8 mouse cellular contexts compared by ENCODE assay signal in the genomic region with DNA sequence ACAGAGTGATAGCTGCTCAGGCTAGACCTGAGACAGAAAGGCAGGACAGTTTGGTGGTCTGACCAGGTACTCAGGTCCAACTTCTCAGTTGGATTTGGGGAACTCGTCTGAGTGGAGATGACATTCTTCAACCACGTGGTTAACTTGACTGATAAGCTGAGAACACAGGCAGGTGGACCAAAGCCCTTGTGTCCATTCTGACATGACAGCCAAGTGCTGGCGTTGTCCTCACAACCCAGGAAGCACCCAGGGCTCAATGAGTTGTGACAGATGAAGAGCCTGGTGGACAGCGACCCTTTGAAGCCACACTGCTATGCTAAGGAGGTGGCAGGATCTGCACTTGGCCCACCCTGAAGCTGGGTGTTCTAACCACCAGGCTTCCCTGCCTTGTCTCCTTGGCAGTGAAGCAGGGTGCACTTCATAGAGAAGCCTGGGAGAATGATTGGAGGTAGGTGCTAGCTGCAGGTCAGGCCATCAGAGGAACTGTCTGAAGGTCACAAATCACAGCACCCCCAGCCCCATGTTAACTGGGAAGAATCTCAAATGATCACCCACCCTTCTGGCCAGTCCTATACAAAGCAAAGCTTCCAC.
DNase-seq lines count a peak whose midpoint lies in the region; ATAC-seq and TF ChIP-seq lines count a peak whose summit lies in the region.

No protein-coding gene starts in this region.

- no peaks in the 10 kb centered on the region for H3K9me3 ChIP-seq in heart, embryonic 11.5 days (replicated peaks; ENCODE audit: control insufficient read depth, low read length)
- no peaks in the 10 kb centered on the region for H3K9me3 ChIP-seq in forebrain, embryonic 12.5 days
- no peaks in the 10 kb centered on the region for H3K9me3 ChIP-seq in limb, embryonic 15.5 days

- H3K36me3 ChIP-seq in heart, embryonic 11.5 days (ENCODE audit: control insufficient read depth, insufficient read depth, low read length), result no peaks in the 10 kb centered on the region
- H3K36me3 ChIP-seq in C2C12 (ENCODE audit: control insufficient read depth, insufficient read depth), result no peaks in the 10 kb centered on the region
- no peaks in the 10 kb centered on the region for H3K36me3 ChIP-seq in forebrain, embryonic 12.5 days (replicated peaks)
- H3K36me3 ChIP-seq in limb, embryonic 15.5 days, result no peaks in the 10 kb centered on the region

- H3ac ChIP-seq in C2C12 (ENCODE audit: control insufficient read depth, insufficient read length, low read depth), result peak overlapping the region; percentile 68

- no peaks in the 10 kb centered on the region for H3K27me3 ChIP-seq in heart, embryonic 11.5 days (ENCODE audit: control insufficient read depth, insufficient read depth, low read length)
- H3K27me3 ChIP-seq in C2C12 (ENCODE audit: control insufficient read depth, insufficient read depth, insufficient read length), result no peaks in the 10 kb centered on the region
- no peaks in the 10 kb centered on the region for H3K27me3 ChIP-seq in forebrain, embryonic 12.5 days
- no peaks in the 10 kb centered on the region for H3K27me3 ChIP-seq in limb, embryonic 15.5 days

- ATAC-seq in heart, embryonic 11.5 days (replicated peaks; ENCODE audit: insufficient number of reproducible peaks, low FRiP score, low TSS enrichment), result no peak
- no peak for ATAC-seq in forebrain, embryonic 12.5 days (ENCODE audit: low FRiP score)
- no peak for ATAC-seq in limb, embryonic 15.5 days (ENCODE audit: insufficient number of reproducible peaks, low FRiP score, low TSS enrichment, low read depth)
- ATAC-seq in erythroblast, adult 5-6 weeks (replicated peaks; ENCODE audit: low FRiP score, poor library complexity, severe bottlenecking), result no peak
- no peak for ATAC-seq in granulocyte monocyte progenitor cell, adult 5-6 weeks (replicated peaks; ENCODE audit: poor library complexity, severe bottlenecking)

- 41% methylated on average over 4 of the region's 4 CpGs for WGBS in heart, embryonic 11.5 days (ENCODE audit: insufficient replicate concordance)
- WGBS in forebrain, embryonic 12.5 days, result 71% methylated on average over 4 of the region's 4 CpGs
- 59% methylated on average over 4 of the region's 4 CpGs for WGBS in limb, embryonic 15.5 days

- peak overlapping the region; percentile 77 for H3K9ac ChIP-seq in heart, embryonic 11.5 days (ENCODE audit: low read depth, low read length)
- no peak overlapping the region; the same call in 1 of the 2 replicates for H3K9ac ChIP-seq in forebrain, embryonic 12.5 days
- H3K9ac ChIP-seq in limb, embryonic 15.5 days, result no peak overlapping the region

- peaks cover 8% of the 10 kb centered on the region for H3K79me3 ChIP-seq in C2C12 (ENCODE audit: low read depth)

- H3K4me2 ChIP-seq in heart, embryonic 11.5 days, result peak overlapping the region; percentile 63
- H3K4me2 ChIP-seq in forebrain, embryonic 12.5 days, result peak overlapping the region; percentile 33; the same call in 1 of the 2 replicates
- no peak overlapping the region for H3K4me2 ChIP-seq in limb, embryonic 15.5 days

- H3K79me2 ChIP-seq in C2C12 (ENCODE audit: control insufficient read depth, insufficient read depth), result peaks cover 18% of the 10 kb centered on the region

- peaks cover 65% of the 10 kb centered on the region for H3K4me1 ChIP-seq in heart, embryonic 11.5 days (ENCODE audit: control insufficient read depth, insufficient read depth, low read length)
- H3K4me1 ChIP-seq in forebrain, embryonic 12.5 days, result peaks cover 82% of the 10 kb centered on the region
- peaks cover 84% of the 10 kb centered on the region for H3K4me1 ChIP-seq in limb, embryonic 15.5 days

- no peak overlapping the region for H3K4me3 ChIP-seq in heart, embryonic 11.5 days (ENCODE audit: low read depth, low read length)
- no peak overlapping the region for H3K4me3 ChIP-seq in C2C12 (ENCODE audit: insufficient read depth, poor library complexity, severe bottlenecking)
- H3K4me3 ChIP-seq in forebrain, embryonic 12.5 days (replicated peaks), result no peak overlapping the region
- H3K4me3 ChIP-seq in limb, embryonic 15.5 days, result no peak overlapping the region

- DNase-seq in heart, postnatal 4 days, result no peak
- no peak for DNase-seq in urinary bladder, postnatal 14 days (ENCODE audit: low spot score)

- no peak for TF ChIP-seq CTCF in C2C12 (IDR thresholded peaks at IDR 0.05; ENCODE audit: control insufficient read depth, insufficient read depth, insufficient read length)

- peak overlapping the region; percentile 95 for H3K27ac ChIP-seq in heart, embryonic 11.5 days (ENCODE audit: low read depth, low read length)
- peak overlapping the region; percentile 100 for H3K27ac ChIP-seq in forebrain, embryonic 12.5 days
- H3K27ac ChIP-seq in limb, embryonic 15.5 days, result peak overlapping the region; percentile 98

TF ChIP-seq in C2C12, 6 proteins besides CTCF, POLR2A, EP300 and RAD21:
- TF ChIP-seq FOSL1 (IDR thresholded peaks at IDR 0.05; ENCODE audit: insufficient read depth, low read length, poor library complexity, severe bottlenecking) (no peak), USF1 (IDR thresholded peaks at IDR 0.05; ENCODE audit: low read depth) (no peak), MYOG (IDR thresholded peaks at IDR 0.05; ENCODE audit: control insufficient read depth, extremely low read depth, insufficient read length) (no peak), MAX (IDR thresholded peaks at IDR 0.05) (no peak), MYOD1 (IDR thresholded peaks at IDR 0.05; ENCODE audit: control insufficient read depth, insufficient read length, low read depth) (no peak), CEBPB (IDR thresholded peaks at IDR 0.05; ENCODE audit: low read depth) (no peak)
TF ChIP-seq in C2C12: peak in this region for 0.
